Mouse (Mus musculus): ENCODE measurements around the gene Dazap1.

Gene Dazap1

GRCm38 (mm10) chr10:80321670-80322581 lies 60.6 kb downstream of the Dazap1 start:
- no peak for DNase-seq (ENCODE audit: low read depth, low spot score)

DNA sequence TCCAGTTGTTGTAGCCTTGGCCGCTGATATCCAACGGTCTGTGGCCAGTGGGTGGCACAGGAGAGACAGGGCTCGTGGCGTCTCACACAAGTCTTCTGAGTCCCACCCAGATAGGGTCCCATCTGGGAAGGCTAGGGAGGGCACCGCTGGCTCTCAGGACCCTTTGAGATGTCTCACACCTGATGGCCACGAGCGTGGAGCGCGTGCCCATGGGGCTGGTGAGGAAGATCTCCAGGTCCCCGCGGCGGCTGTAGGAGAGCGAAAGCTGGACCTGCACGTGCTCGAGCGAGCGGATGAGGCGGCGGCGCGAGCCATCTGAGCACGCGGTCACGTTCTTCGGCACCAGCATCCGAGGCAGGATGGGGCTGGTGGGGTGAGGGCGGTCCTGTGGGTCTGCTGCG lies 61.5 kb downstream of the Dazap1 start:
- DNase-seq (ENCODE audit: low read depth, low spot score) = no peak

DNA sequence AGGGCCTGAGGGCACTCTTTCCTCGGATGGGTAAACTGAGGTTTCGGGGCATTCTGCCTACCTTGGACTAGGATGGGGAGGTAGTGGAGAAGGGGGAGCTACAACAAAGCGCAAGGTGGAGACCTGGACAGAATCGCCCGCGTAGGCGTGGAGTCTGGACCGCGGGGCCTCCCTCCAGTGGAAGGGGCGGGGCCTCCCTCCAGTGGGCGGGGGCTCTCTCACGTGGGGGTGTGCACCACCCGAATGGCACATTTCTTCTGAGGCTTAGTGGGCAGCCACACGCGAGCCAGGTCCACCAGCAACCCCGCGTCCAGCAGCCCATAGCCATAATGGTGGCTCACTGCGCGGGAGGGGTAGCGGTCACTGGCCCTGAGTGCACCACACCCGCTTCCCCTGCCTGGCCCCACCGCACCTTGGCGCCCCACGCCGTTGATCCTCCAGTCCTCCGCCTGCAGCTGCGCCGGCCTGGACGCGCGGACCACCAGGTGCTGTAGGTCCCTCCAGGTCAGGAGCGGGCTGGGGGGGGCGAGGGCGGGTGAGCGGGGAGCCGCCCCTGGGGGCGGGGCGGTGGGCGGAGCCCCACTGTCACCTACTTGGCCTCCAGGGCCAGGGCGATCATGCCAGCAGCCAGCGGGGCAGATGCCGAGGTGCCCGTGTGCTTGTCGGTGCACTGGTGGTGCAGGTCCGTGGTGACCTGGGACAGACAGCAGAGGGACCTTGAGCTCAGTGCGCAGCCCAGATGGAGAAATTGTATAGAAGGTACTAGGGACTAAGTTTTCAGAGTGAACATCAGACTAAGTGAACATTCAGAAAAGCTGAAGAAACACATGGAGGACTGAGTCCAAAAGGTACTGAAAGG lies 62.2 kb downstream of the Dazap1 start:
- DNase-seq (ENCODE audit: low read depth, low spot score) = no peak

- DNase-seq (ENCODE audit: low read depth, low spot score) = no peak
These were observed 63.1 kb downstream of the Dazap1 start for GRCm38 (mm10) chr10:80324120-80325037.

DNA sequence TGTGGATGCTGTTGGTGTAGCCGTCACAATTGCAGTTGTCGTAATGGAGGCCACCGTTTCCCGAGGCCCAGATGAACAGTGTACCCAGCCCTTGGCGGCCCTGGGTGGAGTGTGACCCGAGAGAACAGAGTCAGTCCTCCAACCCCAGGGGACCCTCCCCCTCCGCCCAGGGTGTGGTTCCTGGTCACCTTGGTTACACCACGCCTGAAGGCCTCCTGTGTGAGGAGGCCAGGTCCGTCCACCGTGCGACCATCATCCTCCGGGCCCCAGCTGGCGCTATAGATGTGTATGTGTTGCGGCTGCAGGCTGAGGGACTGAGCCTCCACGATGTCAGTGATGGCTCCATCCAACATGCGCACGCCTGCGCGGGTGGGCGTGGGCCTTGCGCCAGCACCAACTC lies 63.8 kb downstream of the Dazap1 start:
- DNase-seq (ENCODE audit: low read depth, low spot score) = no peak

- DNase-seq (ENCODE audit: low read depth, low spot score) = peak; percentile 93
These were observed 68.2 kb downstream of the Dazap1 start, which contains the start of the genes Pcsk4 and Reep6 for GRCm38 (mm10) chr10:80329273-80330081. Pcsk4 (minus strand) TSS chr10:80329498. Reep6 (plus strand) TSS chr10:80329953.

DNA sequence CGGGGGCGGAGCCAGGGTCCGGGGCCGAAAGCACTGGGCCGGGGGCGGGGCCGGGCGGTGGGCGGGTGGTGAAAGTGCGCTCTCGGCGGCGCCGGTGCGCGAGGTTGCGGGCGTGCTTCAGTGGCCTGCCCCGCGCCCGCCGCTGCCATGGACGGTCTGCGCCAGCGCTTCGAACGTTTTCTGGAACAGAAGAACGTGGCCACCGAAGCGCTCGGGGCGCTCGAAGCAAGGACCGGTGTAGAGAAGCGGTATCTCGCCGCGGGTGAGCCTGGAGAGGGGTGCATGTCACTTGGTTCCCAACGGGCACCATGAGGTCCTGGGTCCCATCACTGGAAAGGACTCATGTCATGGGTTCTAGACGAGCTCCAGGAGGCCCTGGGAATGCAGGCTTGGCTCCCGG lies 68.8 kb downstream of the Dazap1 start:
- DNase-seq (ENCODE audit: low read depth, low spot score) = no peak

- no peak for DNase-seq (ENCODE audit: low read depth, low spot score)
These were observed 69.6 kb downstream of the Dazap1 start for GRCm38 (mm10) chr10:80330888-80331287.

GRCm38 (mm10) chr10:80331636-80332524 lies 70.6 kb downstream of the Dazap1 start:
- peak; percentile 78 for DNase-seq (ENCODE audit: low read depth, low spot score)

GRCm38 (mm10) chr10:80332525-80332989 lies 71.3 kb downstream of the Dazap1 start:
- DNase-seq (ENCODE audit: low read depth, low spot score) = no peak

GRCm38 (mm10) chr10:80336263-80336662 lies 75.0 kb downstream of the Dazap1 start:
- DNase-seq (ENCODE audit: low read depth, low spot score) = no peak

All from c-Kit-negative CD71-positive TER-119-positive erythroid progenitor cells, embryonic 14.5 days (primary cell).